Mouse (Mus musculus): ENCODE measurements at regions not wholly inside any gene's neighbourhood (a gene's known extent, or its start where the extent isn't known, plus 50 kb on each side); places are given as distances from the start of the nearest gene placed in this dataset.
A peak's percentile ranks its signal among the peaks of the same experiment; 100 is the strongest.

DNA sequence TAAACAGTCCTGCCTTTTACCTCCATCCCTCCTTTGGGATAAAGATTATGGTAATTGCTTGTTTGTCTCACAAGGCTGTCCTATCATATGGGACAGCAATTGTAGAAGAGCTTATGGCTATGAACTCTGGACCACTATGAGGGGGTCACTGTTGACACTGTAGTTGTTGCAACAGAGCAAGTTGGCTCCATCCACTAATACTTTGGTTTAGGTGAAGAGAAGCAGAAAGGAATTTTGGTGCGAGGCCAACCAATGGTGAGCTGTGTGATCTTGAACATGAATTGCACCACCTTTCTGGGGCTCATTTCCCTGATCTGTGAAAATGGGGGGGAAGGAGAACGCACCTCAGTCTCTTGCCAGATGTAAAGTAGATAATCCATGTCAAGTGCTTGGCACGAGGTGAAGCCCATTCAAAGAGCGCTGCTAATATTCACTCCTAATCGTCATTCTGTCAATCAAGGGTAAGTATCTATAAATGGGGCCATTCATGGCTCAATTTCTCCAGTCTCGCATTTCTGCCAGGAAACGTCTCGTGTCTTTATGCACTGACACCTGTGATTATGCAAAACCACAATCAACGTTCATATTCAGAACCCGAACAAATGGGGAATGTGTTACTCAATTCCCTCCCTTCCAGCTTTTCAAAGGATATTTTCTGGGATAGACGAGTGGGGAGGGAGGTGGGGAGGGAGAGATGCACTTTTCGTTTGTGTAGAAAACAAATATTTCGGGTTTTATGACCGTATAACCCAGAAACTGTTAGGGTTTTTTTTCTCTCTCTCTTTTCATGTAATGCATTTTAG, 133.3 kb upstream of the Jun start:
- no peak for DNase-seq (ENCODE audit: low spot score)

DNA sequence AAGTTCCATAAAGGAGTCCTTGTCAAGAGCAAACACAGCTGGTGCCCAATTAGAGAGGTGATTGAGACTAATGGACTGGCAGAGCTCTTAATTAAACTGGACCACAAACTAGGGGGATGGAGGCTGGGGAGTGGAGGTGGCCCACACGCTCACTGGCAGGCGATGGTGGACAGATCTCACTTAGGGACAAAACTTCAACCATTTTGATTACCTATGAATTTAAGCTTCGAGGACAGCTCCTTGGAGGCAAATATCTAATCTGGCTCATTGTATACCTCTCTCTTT, 133.8 kb upstream of the Jun start:
- DNase-seq (ENCODE audit: low spot score): no peak

DNA sequence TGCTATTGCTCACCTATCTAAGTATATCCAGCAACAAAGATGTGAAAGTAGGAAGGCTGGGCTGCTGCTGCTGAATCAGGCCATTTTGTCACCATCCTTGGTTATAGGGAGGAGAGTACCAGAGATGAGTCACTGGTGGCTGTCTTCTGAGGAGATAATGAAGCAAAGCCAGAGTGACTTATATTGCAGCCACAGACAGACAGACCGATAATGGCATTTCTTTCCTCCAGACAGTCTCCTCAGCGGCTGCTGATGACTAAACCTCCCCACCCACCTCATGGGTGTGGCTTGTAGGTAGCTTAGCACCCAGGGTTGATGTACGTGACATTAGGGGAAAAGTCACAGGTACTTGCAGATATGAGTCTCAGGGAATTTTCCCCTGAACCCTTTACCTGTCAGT, 136.1 kb upstream of the Jun start:
- DNase-seq (ENCODE audit: low spot score): no peak

DNA sequence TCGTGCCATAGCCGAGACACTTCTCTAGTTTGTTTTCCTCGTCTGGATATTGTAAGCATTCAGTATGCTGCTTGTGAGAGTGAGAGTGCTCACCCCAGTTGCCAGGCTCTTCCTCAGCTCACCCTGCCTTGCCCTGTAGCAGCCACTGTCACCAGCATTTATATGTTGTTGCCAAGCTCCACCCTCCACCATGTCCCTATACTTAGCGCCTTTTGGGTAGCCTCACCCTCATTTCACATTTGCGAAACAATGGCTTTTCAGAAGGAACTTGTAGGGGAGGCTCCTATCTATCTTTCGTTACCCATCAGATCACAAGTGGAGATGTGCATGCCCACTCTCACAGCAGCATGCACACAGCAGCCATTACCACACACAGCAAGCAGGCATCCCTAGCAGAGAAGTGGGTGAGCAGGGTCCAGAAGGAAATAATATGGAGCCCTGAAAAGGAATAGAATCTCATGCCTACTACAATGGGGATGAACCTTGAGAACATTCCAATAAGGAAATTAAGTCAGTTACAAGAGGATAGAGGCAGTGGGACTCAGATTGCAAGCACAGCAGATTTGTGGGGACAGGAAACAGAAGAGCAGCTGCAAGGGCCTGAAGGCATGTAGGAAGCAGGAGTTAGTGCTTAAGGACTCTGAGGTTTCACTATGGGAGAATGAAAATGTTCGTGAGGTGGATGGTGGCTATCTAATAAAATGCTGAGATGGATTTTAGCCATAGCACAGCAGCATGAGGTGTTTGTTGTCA, 139.8 kb upstream of the Jun start:
- DNase-seq (ENCODE audit: low spot score): no peak

DNA sequence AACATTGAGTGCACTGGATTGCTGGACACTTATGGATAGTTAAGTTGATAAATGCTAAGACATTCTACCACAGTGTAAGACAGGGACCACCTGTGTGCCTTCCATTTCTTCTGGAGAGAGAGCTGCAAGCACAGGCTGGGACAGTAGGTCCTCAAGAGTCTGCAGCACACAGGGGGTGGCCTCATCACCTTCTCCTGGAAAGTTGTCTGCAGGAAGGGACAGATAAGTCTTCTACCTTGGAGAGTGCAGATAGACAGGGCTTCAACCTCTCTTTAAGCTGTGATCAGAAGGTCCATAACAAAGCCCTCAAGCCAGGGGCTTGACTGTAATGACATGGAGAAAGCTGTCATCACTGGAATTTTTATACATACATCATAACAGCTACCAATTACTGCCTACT, 140.5 kb upstream of the Jun start:
- no peak for DNase-seq (ENCODE audit: low spot score)

DNA sequence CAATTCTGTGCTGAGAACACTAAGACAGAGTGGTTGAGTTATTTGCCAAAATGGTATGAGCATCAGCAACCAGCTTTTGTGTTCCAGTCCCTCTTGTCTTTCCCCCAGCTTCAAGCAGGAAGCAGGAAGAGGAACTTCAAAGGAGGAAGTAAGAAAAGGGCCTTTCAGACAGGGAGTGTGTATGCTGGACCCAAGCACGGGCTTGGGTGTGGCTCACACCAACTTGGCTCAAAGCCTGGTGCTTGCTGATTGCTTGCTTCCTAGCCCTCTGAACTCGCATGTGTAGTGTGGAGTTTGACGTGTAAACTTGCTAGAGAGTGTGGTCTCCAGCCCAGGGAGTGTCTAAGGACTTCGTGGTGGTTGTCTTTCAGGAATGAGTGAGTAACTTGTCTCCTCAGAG, 141.0 kb upstream of the Jun start:
- DNase-seq (ENCODE audit: low spot score): no peak

DNA sequence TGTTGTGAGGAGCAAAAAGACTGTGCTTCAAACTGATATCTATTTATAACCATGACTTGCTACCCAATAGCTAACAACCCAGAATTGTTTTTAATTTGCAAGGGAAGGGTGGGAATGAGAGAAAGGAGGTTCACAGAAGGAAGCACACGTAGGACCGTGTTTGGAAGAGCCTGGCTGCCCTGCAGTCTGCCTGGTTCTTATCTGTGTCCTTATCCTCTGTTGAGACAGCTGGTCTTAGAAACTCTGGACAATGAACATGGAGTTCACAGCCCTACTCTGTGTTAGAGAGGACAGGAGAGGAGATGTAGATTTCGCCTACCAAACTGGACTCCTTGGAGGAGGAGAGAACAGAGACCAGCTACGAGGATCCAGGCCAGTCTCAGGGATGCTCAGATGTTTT, 141.5 kb upstream of the Jun start:
- no peak for DNase-seq (ENCODE audit: low spot score)

DNA sequence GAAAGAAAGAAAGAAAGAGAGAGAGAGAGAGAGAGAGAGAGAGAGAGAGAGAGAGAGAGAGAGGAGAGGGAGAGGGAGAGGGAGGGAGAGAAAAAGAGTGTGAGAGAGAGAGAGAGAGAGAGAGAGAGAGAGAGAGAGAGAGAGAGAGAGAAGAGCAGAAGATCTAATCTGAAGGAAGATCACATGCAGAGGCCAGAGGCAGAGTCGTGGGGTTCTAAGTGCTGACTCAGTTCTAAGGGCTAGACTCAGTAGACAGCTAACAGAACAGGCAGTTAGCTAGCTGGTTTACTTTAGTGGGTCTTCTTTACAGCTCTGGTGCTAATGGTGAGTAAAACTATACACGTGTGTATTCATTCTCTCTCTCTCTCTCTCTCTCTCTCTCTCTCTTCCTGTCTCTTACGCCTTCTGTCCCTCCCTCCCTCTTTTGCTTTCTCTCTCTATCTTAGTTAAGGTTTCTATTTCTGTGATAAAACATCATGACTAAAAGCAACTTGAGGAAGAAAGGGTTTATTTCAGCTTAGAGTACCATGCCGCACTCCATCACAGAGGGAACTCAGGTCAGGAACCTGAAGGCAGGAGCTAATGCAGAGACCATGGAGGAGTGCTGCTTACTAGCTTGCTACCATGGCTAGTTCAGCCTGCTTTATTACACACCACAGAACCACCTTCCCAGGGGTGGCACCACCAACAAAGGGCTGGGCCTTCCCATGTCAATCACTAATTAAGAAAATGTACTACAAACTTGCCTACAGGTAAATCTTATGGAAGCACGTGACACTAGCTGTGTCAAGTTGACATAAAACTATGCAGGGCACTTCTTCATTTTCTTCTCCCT, 142.8 kb upstream of the Jun start:
- no peak for DNase-seq (ENCODE audit: low spot score)

DNA sequence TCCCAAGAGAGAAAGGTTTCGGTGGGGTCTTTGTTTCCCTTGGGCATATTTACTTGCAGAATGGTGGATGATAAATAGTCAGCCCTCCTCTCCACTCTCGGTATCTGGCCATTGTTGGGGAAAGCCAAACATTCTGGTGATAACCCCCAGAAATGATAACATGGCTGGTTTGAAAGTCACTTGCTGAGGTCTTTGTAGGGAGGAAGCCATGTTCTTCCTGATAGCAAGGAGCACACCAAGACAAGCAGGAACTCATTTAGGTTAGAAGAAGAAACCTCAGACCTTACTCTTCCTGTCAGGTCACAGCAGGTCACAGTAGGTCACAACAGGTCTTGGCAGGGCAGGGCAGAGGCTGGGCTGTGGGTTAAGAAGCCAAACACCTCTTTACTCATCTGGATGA, 144.1 kb upstream of the Jun start:
- no peak for DNase-seq (ENCODE audit: low spot score)

DNA sequence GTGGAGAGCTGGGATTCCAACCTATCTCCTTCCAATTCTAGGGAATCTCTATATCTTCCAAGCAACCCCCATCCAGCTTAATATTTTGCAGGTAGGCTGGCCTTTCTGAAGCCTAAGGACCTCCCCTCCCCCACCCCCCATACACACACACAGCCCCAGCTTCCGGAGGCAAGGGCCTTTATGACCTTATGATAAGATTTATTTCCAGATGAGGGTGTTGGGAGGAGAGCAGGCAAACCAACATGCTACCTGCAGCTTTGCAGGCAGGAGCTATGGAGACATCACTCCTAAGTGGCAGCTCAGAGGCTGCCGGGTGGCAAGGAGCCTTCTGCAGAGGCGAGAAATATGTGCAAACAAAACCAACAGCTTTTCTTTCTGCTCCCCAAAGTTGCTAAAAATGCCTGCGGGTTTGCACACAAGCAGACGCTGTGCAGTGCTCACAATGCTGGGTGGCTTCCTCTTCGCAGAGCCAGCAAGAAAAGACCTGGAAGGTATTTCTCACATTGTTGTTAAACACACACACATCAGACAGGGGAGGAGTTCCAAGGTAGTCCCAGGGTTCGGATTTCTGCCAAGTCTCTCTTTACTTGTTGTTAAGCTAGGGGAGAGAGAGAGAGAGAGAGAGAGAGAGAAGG, 145.2 kb upstream of the Jun start:
- no peak for DNase-seq (ENCODE audit: low spot score)

DNA sequence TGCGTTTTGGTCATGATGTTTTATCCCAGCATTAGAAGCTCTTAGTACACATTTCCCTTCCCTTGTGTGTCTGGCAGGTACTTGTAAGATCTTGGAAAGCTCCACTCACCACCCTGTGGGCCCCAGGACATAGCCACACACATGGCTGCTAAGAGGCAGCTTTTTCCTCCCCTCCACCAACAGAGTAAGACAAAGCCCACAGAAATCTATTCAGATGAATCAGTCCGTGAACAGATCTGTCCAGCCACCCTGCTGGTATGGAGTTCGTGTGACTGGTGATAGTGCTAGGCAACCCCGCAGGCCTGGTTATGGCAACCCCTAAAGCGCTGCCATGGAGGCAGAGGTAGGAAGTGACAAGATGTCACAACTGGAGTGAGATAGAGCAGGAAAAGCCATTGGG, 147.4 kb upstream of the Jun start:
- no peak for DNase-seq (ENCODE audit: low spot score)

DNA sequence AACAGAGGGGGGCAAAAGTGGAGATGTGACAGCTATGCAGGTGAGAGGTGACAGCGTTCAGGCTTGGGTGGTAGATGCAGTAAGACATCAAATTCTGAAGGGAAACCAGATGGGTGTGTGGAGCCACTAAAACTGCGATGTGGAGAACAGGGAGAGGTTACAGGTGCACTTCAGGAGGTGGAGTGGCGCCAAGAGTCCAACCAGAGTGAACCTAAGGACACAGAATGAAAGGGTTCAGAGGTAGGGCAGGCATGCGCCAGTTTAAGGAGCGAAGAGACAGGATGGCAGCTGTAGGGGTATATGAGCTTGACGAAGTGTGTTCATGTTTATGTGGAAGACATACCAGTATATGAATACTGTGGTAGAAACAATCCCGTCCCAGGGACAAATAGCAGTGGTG, 148.1 kb upstream of the Jun start:
- DNase-seq (ENCODE audit: low spot score): no peak

DNA sequence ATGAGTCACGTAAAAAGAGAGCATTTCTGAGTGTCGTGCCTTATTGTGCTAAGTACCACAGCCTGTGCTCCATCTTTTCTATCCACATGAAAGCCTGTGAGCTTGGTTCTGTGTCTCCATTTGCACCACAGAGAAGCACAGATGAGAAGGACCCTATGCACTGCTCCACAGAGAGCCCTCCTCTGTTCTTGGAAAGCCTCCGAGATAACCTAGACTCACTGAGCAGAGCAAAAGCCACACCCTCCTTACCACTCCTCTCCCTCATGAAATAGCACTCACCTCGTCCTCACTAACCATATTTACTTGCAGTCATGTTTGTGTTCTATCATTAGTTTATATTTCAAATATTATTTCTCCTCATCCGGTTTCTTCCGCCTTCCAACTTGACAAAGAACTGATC, 150.5 kb upstream of the Jun start:
- no peak for DNase-seq (ENCODE audit: low spot score)

DNA sequence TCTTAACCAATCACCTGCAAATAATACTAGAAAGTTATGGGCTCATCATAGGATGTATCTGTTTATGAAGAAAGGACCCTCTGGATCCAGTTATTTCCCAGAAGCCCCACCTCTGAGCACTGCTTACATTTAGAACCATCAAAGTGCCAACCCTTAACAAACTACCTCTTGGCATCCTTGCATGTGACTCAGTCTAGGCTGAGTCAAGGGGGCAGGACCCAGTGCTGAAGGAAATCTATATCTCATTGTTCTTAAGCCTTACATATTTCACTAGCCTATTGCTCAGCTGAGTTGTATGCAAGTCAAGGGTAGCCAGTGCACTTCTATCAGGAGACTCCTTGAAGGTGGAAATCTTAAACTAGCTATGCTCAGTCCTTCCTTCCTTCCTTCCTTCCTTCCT, 151.6 kb upstream of the Jun start:
- DNase-seq (ENCODE audit: low spot score): no peak

DNA sequence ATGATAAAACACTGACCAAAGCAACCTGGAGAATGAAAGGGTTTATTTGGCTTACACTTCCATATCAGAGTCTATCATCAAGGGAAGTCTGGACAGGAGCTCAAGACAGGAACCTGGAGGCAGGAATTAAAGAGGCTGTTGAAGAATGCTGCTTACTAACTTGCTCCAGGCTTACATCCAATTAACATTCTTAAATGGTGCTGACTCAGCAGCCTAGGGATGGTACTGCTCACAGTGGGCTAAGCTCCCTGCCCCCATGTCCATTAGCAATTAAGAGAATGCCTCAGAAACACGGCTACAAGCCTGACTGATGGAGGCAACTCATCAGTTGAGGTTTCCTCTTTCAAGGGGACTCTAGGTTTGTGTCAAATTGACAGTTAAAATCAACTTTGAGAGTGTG, 153.3 kb upstream of the Jun start:
- DNase-seq (ENCODE audit: low spot score): no peak

DNA sequence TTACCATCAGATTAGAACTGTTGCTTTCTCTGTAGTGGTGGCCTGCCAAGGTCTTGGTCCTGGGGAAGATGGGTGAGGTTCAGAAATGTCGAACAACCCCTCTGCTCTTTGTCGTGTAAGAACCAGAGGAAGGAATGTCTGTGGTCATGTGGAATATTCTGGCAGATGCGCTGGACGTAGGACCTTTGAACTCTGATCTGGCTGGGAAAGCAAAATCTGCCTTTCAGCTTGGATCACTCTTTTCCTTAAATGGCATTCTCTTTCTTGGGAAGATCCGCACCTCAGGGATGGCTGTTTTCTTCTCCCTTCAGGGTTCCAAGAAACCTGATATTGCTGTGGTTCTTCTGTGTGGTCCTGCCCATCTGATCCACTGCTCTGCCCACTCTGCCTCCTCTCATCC, 155.8 kb upstream of the Jun start:
- DNase-seq (ENCODE audit: low spot score): no peak

DNA sequence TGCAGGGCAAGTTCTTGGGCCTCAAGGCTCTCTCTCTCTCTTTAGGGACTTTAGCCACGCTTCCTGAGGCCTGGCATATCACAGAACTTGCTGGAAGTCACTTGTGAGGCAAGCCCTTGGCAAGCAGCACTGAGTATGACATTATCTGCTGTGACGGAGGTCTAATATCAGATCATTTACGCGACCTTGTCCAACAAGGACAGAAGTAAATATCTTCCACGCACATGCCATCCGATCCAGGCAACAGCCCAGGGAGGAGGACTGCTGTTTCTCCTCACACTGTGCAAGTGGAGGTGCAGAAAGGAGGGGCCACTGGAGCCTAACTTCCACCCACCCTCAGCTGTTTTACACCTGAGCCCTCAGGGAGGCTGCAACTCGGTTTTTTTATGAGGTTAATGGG, 156.8 kb upstream of the Jun start:
- DNase-seq (ENCODE audit: low spot score): no peak

DNA sequence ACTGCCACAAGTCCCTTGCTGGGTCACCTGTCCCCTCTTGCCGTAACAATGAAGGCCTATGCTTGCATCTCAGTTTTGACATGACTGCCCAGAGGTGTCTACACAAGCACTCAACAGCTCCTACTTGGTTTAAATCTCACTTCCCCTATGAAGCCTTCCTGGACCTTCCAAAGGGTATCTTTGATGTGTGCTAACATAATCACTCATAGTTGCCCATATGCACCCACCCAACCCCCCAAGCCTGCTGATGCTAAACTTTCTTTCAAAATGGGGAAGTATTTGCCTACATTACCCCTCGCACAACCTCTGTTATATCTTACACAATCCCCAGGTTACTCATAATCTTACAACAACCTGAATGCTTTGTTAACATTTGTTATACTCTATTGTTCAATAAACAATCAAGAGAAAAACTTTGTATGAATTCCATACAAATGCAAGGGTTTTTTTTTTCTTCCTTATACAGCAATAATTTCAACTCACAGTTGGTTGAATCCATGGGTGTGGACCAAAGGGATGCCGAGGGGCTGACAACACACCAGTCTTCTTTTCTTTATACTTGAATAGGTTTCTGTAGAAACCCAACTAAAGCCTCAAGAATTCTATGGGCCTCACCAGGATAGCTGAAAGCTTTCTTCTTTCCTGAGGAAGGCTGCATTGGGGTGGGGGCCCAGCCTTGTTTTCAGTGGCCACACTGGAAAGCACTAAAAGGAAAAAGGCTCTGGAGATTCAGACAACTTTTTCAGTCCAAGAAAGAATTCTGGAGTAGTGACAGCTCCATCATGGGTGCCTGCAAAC, 157.5 kb upstream of the Jun start:
- no peak for DNase-seq (ENCODE audit: low spot score)

DNA sequence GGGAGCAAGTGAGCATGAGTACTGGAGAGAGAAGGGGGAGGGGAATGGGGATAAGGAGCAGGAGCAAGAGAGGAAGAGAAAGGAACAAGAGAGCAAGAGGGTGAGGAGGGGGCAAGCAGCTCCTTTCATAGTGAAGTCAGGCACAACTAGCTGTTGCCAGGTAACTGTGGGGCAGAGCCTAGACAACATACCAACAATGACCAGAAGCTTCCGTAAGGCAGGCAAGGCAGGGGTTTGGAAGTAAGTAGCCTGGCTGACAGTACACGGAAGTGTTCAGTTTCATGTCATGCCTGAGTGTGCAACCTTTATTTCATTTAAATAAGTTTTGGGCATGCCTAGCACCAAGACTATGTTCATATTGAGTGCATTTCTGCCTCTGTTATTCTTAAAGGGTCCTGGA, 160.5 kb upstream of the Jun start:
- DNase-seq (ENCODE audit: low spot score): no peak

DNA sequence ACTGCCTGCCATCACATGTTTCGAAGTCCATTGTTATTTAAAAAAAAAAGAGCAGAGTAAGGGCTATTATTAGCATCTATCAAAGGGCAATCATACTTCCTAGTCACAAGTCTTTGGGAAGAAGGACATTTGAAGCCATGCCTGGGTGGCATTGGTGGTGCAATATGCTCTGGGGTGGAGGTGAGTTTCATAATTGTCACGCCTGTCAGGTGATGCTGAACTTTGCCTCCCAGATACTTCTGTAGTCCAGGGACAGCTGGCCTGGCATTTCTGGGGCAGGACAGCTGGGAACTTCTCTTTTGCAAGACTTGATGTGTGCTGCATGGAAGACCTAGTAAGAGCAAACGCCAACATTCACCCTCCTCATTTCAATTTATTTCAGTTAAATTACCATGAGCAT, 161.0 kb upstream of the Jun start:
- peak; percentile 32 for DNase-seq (ENCODE audit: low spot score)

DNA sequence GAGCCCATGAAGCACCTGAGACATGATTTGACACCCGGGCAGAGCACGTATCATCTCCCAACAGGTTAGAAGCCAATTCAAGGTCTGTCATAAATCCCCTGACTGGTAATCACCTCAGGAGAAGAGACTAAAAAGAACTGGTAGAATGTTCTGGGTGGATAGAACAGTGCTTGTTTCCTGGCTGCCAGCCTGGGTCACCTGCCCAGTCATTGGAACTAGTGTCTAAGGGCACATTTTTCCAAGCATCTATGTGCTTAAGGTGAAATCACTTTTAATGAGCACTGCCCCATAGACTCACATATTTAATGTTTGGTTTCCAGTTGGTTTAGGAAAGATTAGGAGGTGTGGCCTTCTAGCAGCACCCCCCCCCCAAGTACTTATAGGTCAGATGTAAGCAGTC, 162.0 kb upstream of the Jun start:
- DNase-seq (ENCODE audit: low spot score): no peak

DNA sequence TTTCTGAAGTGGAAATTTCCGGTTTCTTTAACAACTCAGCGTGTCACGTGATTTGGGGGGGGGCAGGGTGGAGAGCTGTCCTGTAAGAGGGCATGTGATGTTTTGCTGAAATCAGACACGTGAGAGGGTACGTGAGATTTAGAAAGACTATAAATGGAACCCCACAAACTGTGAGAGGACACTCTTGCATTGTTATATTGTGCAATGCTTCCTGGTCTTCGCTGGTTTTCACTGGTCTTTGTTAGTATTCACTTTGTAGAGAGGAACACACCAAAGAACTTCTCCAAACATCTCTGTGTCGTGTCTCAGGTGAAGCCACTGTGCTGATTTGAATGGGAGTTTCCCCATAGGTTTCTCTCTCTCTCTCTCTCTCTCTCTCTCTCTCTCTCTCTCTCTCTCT, 163.2 kb upstream of the Jun start:
- DNase-seq (ENCODE audit: low spot score): no peak

Data from adipocyte (in vitro differentiated cells).